Mouse (Mus musculus): Measurements from ENCODE around the gene 4931414P19Rik.
A peak's percentile ranks its signal among the peaks of the same experiment; 100 is the strongest.

The 4931414P19Rik gene

GRCm38 (mm10) chr14:54583681-54584338, 22.0 kb downstream of the 4931414P19Rik start:
- no peak for DNase-seq (ENCODE audit: low spot score)

GRCm38 (mm10) chr14:54582536-54582935, 23.3 kb downstream of the 4931414P19Rik start:
- DNase-seq (ENCODE audit: low spot score) = no peak

GRCm38 (mm10) chr14:54579638-54580037, 26.2 kb downstream of the 4931414P19Rik start:
- no peak for DNase-seq (ENCODE audit: low spot score)

- DNase-seq (ENCODE audit: low spot score) = no peak
These were observed 27.7 kb downstream of the 4931414P19Rik start for GRCm38 (mm10) chr14:54578063-54578462.

- no peak for DNase-seq (ENCODE audit: low spot score)
These were observed 28.5 kb downstream of the 4931414P19Rik start, which contains the start of gene Ajuba for GRCm38 (mm10) chr14:54577089-54577982. Gene Ajuba, minus strand, starts transcription at chr14:54577558.

- DNase-seq (ENCODE audit: low spot score) = no peak
These were observed 29.3 kb downstream of the 4931414P19Rik start for GRCm38 (mm10) chr14:54576241-54577088.

- DNase-seq (ENCODE audit: low spot score) = no peak
These were observed 30.2 kb downstream of the 4931414P19Rik start for GRCm38 (mm10) chr14:54575631-54576030.

GRCm38 (mm10) chr14:54575031-54575430, 30.8 kb downstream of the 4931414P19Rik start:
- DNase-seq (ENCODE audit: low spot score) = no peak

- no peak for DNase-seq (ENCODE audit: low spot score)
These were observed 31.5 kb downstream of the 4931414P19Rik start for GRCm38 (mm10) chr14:54574253-54574652.

GRCm38 (mm10) chr14:54572790-54573736, 32.7 kb downstream of the 4931414P19Rik start:
- no peak for DNase-seq (ENCODE audit: low spot score)

GRCm38 (mm10) chr14:54572122-54572521, 33.7 kb downstream of the 4931414P19Rik start:
- DNase-seq (ENCODE audit: low spot score) = no peak

- DNase-seq (ENCODE audit: low spot score) = no peak
These were observed 36.1 kb downstream of the 4931414P19Rik start for GRCm38 (mm10) chr14:54569451-54570392.

GRCm38 (mm10) chr14:54568694-54569414, 36.9 kb downstream of the 4931414P19Rik start:
- DNase-seq (ENCODE audit: low spot score) = peak; percentile 45

GRCm38 (mm10) chr14:54560527-54561242, 45.1 kb downstream of the 4931414P19Rik start:
- no peak for DNase-seq (ENCODE audit: low spot score)

GRCm38 (mm10) chr14:54557330-54557729, 48.5 kb downstream of the 4931414P19Rik start:
- DNase-seq (ENCODE audit: low spot score) = no peak

- peak; percentile 87 for DNase-seq (ENCODE audit: low spot score)
These were observed 51.6 kb downstream of the 4931414P19Rik start, which contains the start of gene Haus4 for GRCm38 (mm10) chr14:54553975-54554769. Gene Haus4, minus strand, starts transcription at chr14:54554616.

GRCm38 (mm10) chr14:54553454-54553974, 52.3 kb downstream of the 4931414P19Rik start:
- peak; percentile 50 for DNase-seq (ENCODE audit: low spot score)

All from spleen, adult 12 weeks (tissue).